10 mouse cellular contexts compared by ENCODE assay signal in genomic region chr15:81839634-81840033, GRCm38 (mm10). TPM values are rescaled to one million over a fixed set of nuclear protein-coding genes. Genes with fewer than 3 reads are reported as not detected.
DNase-seq lines count a peak whose midpoint lies in the region; ATAC-seq and TF ChIP-seq lines count a peak whose summit lies in the region.
"Had no signal": no experiment of that assay in that cellular context is flagged by ENCODE, and none has a peak within 500 bp of the region (broad histone marks: within the 10 kb centered on the region; RNA-seq: fewer than 3 reads in every experiment).

No protein-coding gene starts in this region.

- peak; percentile 94 to 95 for DNase-seq in heart, adult 18-20 months
- peak; percentile 90 to 91 for DNase-seq in adrenal gland, postnatal 36 days
- peak; percentile 100 for DNase-seq in liver, adult 2 months (ENCODE audit: extremely low read depth, low read depth, low spot score)
- peak; percentile 76 for DNase-seq in ovary, postnatal 14 days (ENCODE audit: low spot score)
- no peak for DNase-seq in embryo, embryonic 11 days

- H3K4me3 ChIP-seq in heart, embryonic 11.5 days (ENCODE audit: low read depth, low read length) = no peak overlapping the region
- no peak overlapping the region for H3K4me3 ChIP-seq in intestine, embryonic 15.5 days (replicated peaks)
- no peak overlapping the region for H3K4me3 ChIP-seq in liver, adult 2 months (ENCODE audit: insufficient read depth, low read depth, low read length)
- H3K4me3 ChIP-seq: embryonic facial prominence, embryonic 15.5 days had no signal

- H3K27ac ChIP-seq in heart, embryonic 11.5 days (ENCODE audit: low read depth, low read length) = no peak overlapping the region
- H3K27ac ChIP-seq in intestine, embryonic 15.5 days = 0 out of 2 replicates have a peak overlapping the region, but pooled peaks have one; percentile 22
- H3K27ac ChIP-seq in liver, adult 2 months (replicated peaks; ENCODE audit: insufficient read depth, low read depth, low read length) = peak overlapping the region; percentile 98
- H3K27ac ChIP-seq: embryonic facial prominence, embryonic 15.5 days had no signal

- peaks cover 7% of the 10 kb centered on the region; the same call in 1 of the 2 replicates for H3K4me1 ChIP-seq in heart, embryonic 11.5 days (ENCODE audit: control insufficient read depth, insufficient read depth, low read length)
- peaks cover 20% of the 10 kb centered on the region for H3K4me1 ChIP-seq in intestine, embryonic 15.5 days (replicated peaks)
- peaks cover 25% of the 10 kb centered on the region for H3K4me1 ChIP-seq in liver, adult 2 months (ENCODE audit: control insufficient read depth, insufficient read depth, low read length)

- H3K4me2 ChIP-seq in heart, embryonic 11.5 days = no peak overlapping the region
- H3K4me2 ChIP-seq in intestine, embryonic 15.5 days (replicated peaks) = no peak overlapping the region
- H3K4me2 ChIP-seq: embryonic facial prominence, embryonic 15.5 days had no signal

- ATAC-seq in heart, embryonic 11.5 days (replicated peaks; ENCODE audit: insufficient number of reproducible peaks, low FRiP score, low TSS enrichment) = no peak
- ATAC-seq in frontal cortex, adult (ENCODE audit: low TSS enrichment) = 0 out of 2 replicates have a peak, but pooled peaks have one; percentile 14
- peak; percentile 39 for ATAC-seq in intestine, embryonic 15.5 days

- no peaks in the 10 kb centered on the region for H3K9me3 ChIP-seq in heart, embryonic 11.5 days (replicated peaks; ENCODE audit: control insufficient read depth, low read length)
- no peaks in the 10 kb centered on the region for H3K9me3 ChIP-seq in intestine, embryonic 15.5 days
- H3K9me3 ChIP-seq: embryonic facial prominence, embryonic 15.5 days had no signal

- no peaks in the 10 kb centered on the region for H3K27me3 ChIP-seq in heart, embryonic 11.5 days (ENCODE audit: control insufficient read depth, insufficient read depth, low read length)
- no peaks in the 10 kb centered on the region for H3K27me3 ChIP-seq in intestine, embryonic 15.5 days (replicated peaks)
- no peaks in the 10 kb centered on the region for H3K27me3 ChIP-seq in liver, adult 2 months (ENCODE audit: control insufficient read depth, insufficient read depth, low read length)
- H3K27me3 ChIP-seq: CH12.LX; embryonic facial prominence, embryonic 15.5 days had no signal

- H3K79me2 ChIP-seq in liver, adult 2 months (ENCODE audit: control insufficient read depth, insufficient read depth, low read length) = no peaks in the 10 kb centered on the region

- H3K36me3 ChIP-seq in heart, embryonic 11.5 days (ENCODE audit: control insufficient read depth, insufficient read depth, low read length) = no peaks in the 10 kb centered on the region
- H3K36me3 ChIP-seq in intestine, embryonic 15.5 days = no peaks in the 10 kb centered on the region
- no peaks in the 10 kb centered on the region for H3K36me3 ChIP-seq in liver, adult 2 months (ENCODE audit: control insufficient read depth, insufficient read depth, low read length)
- H3K36me3 ChIP-seq: embryonic facial prominence, embryonic 15.5 days had no signal

- WGBS in heart, embryonic 11.5 days (ENCODE audit: insufficient replicate concordance) = 67% methylated on average over 5 of the region's 5 CpGs
- WGBS in intestine, embryonic 15.5 days = 67% methylated on average over 5 of the region's 5 CpGs
- 11% methylated on average over 5 of the region's 5 CpGs for WGBS in liver, adult 2 months

- no peak overlapping the region for H3K9ac ChIP-seq in heart, embryonic 11.5 days (ENCODE audit: low read depth, low read length)
- no peak overlapping the region for H3K9ac ChIP-seq in intestine, embryonic 15.5 days
- H3K9ac ChIP-seq in liver, adult 2 months (ENCODE audit: low read depth, low read length) = peak overlapping the region; percentile 19; the same call in 1 of the 2 replicates
- H3K9ac ChIP-seq: embryonic facial prominence, embryonic 15.5 days had no signal

- no peak for TF ChIP-seq CTCF in liver, adult 2 months (IDR thresholded peaks at IDR 0.05; ENCODE audit: low read depth, low read length)

- TF ChIP-seq POLR2A in liver, adult 2 months (IDR thresholded peaks at IDR 0.05; ENCODE audit: extremely low read depth, insufficient read depth, low read length) = no peak

RNA-seq across cellular contexts. Expression of gene Tob2, which starts 19.0 kb away (rescaled TPM):
- 100 to 1,000 TPM; 103 to 127 TPM for total RNA-seq in heart, adult 18-20 months (2021)
- 9.9 and 12.1 TPM in 2 replicates for polyA plus RNA-seq in heart, embryonic 11.5 days (2014; fragmentation: Nextera tagmentation; extraction: Ambion mirVana)
- 100 to 1,000 TPM; 103 to 125 TPM for total RNA-seq in adrenal gland, postnatal 36 days (2021)
- polyA plus RNA-seq in intestine, embryonic 15.5 days (2015; fragmentation: Nextera tagmentation; extraction: Ambion mirVana) = 25.9 and 26.0 TPM in 2 replicates
- 15.8 and 25.6 TPM in 2 replicates for total RNA-seq in liver, adult 2 months (2014; rRNA removed)
- 20.9 and 21.6 TPM in 2 replicates for polyA plus RNA-seq in liver, adult 2 months (2012; rRNA removed)

RNA-seq across cellular contexts. Expression of gene Phf5a, which starts 32.1 kb away (rescaled TPM):
- 10 to 100 TPM; 36.5 to 37.1 TPM for total RNA-seq in heart, adult 18-20 months (2021)
- polyA plus RNA-seq in heart, embryonic 11.5 days (2014; fragmentation: Nextera tagmentation; extraction: Ambion mirVana) = 119 and 131 TPM in 2 replicates
- 10 to 100 TPM; 57.8 to 59.2 TPM for total RNA-seq in adrenal gland, postnatal 36 days (2021)
- 120 and 152 TPM in 2 replicates for polyA plus RNA-seq in intestine, embryonic 15.5 days (2015; fragmentation: Nextera tagmentation; extraction: Ambion mirVana)
- total RNA-seq in liver, adult 2 months (2014; rRNA removed) = 12.3 and 15.6 TPM in 2 replicates
- 27.5 and 28.7 TPM in 2 replicates for polyA plus RNA-seq in liver, adult 2 months (2012; rRNA removed)

RNA-seq across cellular contexts. Expression of gene Aco2, which starts 32.5 kb away (rescaled TPM):
- 1,000 to 10,000 TPM; 2,055 to 2,104 TPM for total RNA-seq in heart, adult 18-20 months (2021)
- polyA plus RNA-seq in heart, embryonic 11.5 days (2014; fragmentation: Nextera tagmentation; extraction: Ambion mirVana) = 398 and 483 TPM in 2 replicates
- total RNA-seq in adrenal gland, postnatal 36 days (2021) = 100 to 1,000 TPM; 823 to 866 TPM
- 227 and 239 TPM in 2 replicates for polyA plus RNA-seq in intestine, embryonic 15.5 days (2015; fragmentation: Nextera tagmentation; extraction: Ambion mirVana)
- total RNA-seq in liver, adult 2 months (2014; rRNA removed) = 170 and 187 TPM in 2 replicates
- polyA plus RNA-seq in liver, adult 2 months (2012; rRNA removed) = 127 TPM in 2 replicates

RNA-seq across cellular contexts. Expression of gene Tef, which starts 37.4 kb away (rescaled TPM):
- total RNA-seq in heart, adult 18-20 months (2021) = 10 to 100 TPM; 67.5 to 73.0 TPM
- 15.0 and 16.3 TPM in 2 replicates for polyA plus RNA-seq in heart, embryonic 11.5 days (2014; fragmentation: Nextera tagmentation; extraction: Ambion mirVana)
- 100 to 1,000 TPM in 1 of 2 experiments, 10 to 100 TPM in 1; 61.4 to 101 TPM for total RNA-seq in adrenal gland, postnatal 36 days (2021)
- polyA plus RNA-seq in intestine, embryonic 15.5 days (2015; fragmentation: Nextera tagmentation; extraction: Ambion mirVana) = 15.9 and 17.7 TPM in 2 replicates
- 156 and 163 TPM in 2 replicates for total RNA-seq in liver, adult 2 months (2014; rRNA removed)
- 34.6 and 35.0 TPM in 2 replicates for polyA plus RNA-seq in liver, adult 2 months (2012; rRNA removed)
